Mouse (Mus musculus) myocyte (in vitro differentiated cells): ENCODE measurements around the gene Dmbx1.

Experiments
- E2F4 ChIP-seq: IDR thresholded peaks from one replicate; pipeline ENCODE4 v1.6.1; 2011; ENCODE audit warnings: mild to moderate bottlenecking, control low read depth, moderate library complexity; ENCODE audit not compliant: insufficient read depth
- MAX ChIP-seq: IDR thresholded peaks from one replicate; pipeline ENCODE4 v1.6.1; 2011; ENCODE audit warnings: low read depth, mild to moderate bottlenecking, control low read depth
- POLR2A ChIP-seq: IDR thresholded peaks from one replicate; pipeline ENCODE4 v1.6.1; 2011; ENCODE audit warnings: low read depth, mild to moderate bottlenecking, control low read depth, moderate library complexity; ENCODE audit not compliant: insufficient read length

DNA sequence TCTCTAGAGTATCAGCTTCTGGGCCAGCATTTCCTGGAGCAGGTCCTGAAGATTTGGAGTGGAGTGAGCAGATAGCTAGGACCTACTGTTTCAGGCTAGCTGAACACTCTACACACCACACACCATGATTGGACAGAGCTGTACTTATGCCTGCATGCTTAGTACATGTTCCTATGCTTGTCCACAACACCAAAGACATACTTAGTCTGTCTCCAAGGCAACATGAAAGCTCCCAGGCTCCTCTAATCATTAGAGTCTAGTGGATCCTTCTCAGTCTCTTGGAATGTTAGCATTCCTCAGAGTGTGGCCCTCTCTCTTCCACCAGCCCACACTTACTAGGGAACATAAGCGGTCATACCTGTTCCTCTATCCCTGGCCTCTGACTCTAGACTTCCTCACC is 47.7 kb upstream of the Dmbx1 start:
- TF ChIP-seq POLR2A (no peak), MAX (no peak), E2F4 (no peak)
